Mouse (Mus musculus): ENCODE results near the gene Arhgap8.

- no peak for TF ChIP-seq CTCF (IDR thresholded peaks at IDR 0.05; ENCODE audit: borderline replicate concordance, extremely low read depth, insufficient read depth, insufficient read length)
- no peak for TF ChIP-seq POLR2A (IDR thresholded peaks at IDR 0.05; ENCODE audit: borderline replicate concordance, extremely low read depth, insufficient read depth, insufficient read length, poor library complexity, severe bottlenecking)
These were observed 4.7 kb upstream of the Arhgap8 start for GRCm38 (mm10) chr15:84715132-84715531.
